Mouse (Mus musculus) frontal cortex, postnatal 25 days (tissue): ENCODE measurements at regions not wholly inside any gene's neighbourhood (a gene's known extent, or its start where the extent isn't known, plus 50 kb on each side); places are given as distances from the start of the nearest gene placed in this dataset.
A peak's percentile ranks its signal among the peaks of the same experiment; 100 is the strongest.
"Not testable (repeated sequence)": the region's sequence is repeated elsewhere in the genome, so short reads cannot be mapped to it uniquely, and the experiment has no call there.

Experiments used
- DNase-seq, 2 experiments: peaks; one replicate each; pipeline ENCODE4 v3.0.0; 2022; ENCODE audit warnings: low spot score in 2 of 2

GRCm38 (mm10) chr6:114538185-114538584, 104.7 kb upstream of the Atg7 start:
- DNase-seq, result not testable (repeated sequence)

GRCm38 (mm10) chr6:114550096-114550669, 92.7 kb upstream of the Atg7 start:
- peak in 1 of 2 experiments; percentile 23 for DNase-seq

GRCm38 (mm10) chr6:114553072-114553471, 89.8 kb upstream of the Atg7 start:
- peak in 1 of 2 experiments; percentile 21 for DNase-seq

GRCm38 (mm10) chr6:114555186-114555585, 87.7 kb upstream of the Atg7 start:
- not testable (repeated sequence) for DNase-seq

- peak in 1 of 2 experiments; percentile 42 for DNase-seq
These were observed 65.6 kb upstream of the Atg7 start for GRCm38 (mm10) chr6:114577319-114577718.
